Mouse (Mus musculus) forebrain, embryonic 14.5 days (tissue): ENCODE results near the gene Ankrd11. TPM values are rescaled to one million over a fixed set of nuclear protein-coding genes. Genes with fewer than 3 reads are reported as not detected.
"Not testable (repeated sequence)": the region's sequence is repeated elsewhere in the genome, so short reads cannot be mapped to it uniquely, and the experiment has no call there.

Source experiments
- ATAC-seq: fragments of 200-750 bp; cut with Nextera tagmentation; 2 replicates; pipeline ENCODE4 v1.8.0; 2017; ENCODE audit warnings: mild to moderate bottlenecking, moderate library complexity
- DNase-seq: peaks from one replicate; pipeline ENCODE4 v3.0.0-alpha.2; 2015; ENCODE audit warnings: low spot score
- H3K27ac ChIP-seq: fragments of 300-500 bp; sonication (generic); 2 replicates; pipeline ENCODE4 v1.5.1; 2014; ENCODE audit warnings: low read depth, mild to moderate bottlenecking, control low read depth, low read length, moderate library complexity
- H3K27me3 ChIP-seq: fragments of 300-500 bp; sonication (generic); replicated peaks from 2 replicates; pipeline ENCODE4 v1.6.1; 2014; ENCODE audit warnings: low read length, control low read depth, mixed read lengths; ENCODE audit not compliant: control insufficient read depth, insufficient read depth
- H3K36me3 ChIP-seq: fragments of 300-500 bp; sonication (generic); 2 replicates; pipeline ENCODE4 v1.6.1; 2014; ENCODE audit warnings: low read length, control low read depth; ENCODE audit not compliant: control insufficient read depth, insufficient read depth
- H3K4me1 ChIP-seq: fragments of 300-500 bp; sonication (generic); 2 replicates; pipeline ENCODE4 v1.6.1; 2014; ENCODE audit warnings: antibody characterized with exemption, low read length, control low read depth; ENCODE audit not compliant: control insufficient read depth, insufficient read depth
- H3K4me2 ChIP-seq: fragments of 300-500 bp; sonication (generic); 2 replicates; pipeline ENCODE4 v1.6.1; 2014; ENCODE audit warnings: mild to moderate bottlenecking, control low read depth, low read length
- H3K4me3 ChIP-seq: fragments of 300-500 bp; sonication (generic); 2 replicates; pipeline ENCODE4 v1.5.1; 2014; ENCODE audit warnings: low read depth, low read length, control low read depth
- H3K9ac ChIP-seq: fragments of 300-500 bp; sonication (generic); 2 replicates; pipeline ENCODE4 v1.6.1; 2014; ENCODE audit warnings: mild to moderate bottlenecking, low read length, control low read depth, moderate library complexity
- H3K9me3 ChIP-seq: fragments of 300-500 bp; sonication (generic); replicated peaks from 2 replicates; pipeline ENCODE4 v1.6.1; 2016; ENCODE audit warnings: low read length, control low read depth, mixed read lengths; ENCODE audit not compliant: control insufficient read depth
- WGBS: fragments of 180-500 bp; shearing (Covaris S2); extraction: QIAGEN DNeasy Blood & Tissue Kit; methylation state at CpG from one replicate; pipeline ENCODE4 v1.1.7; 2014; 5-methylcytosine and 5-hydroxymethylcytosine counted together
- polyA plus RNA-seq: library from polyadenylated mRNA; unstranded; fragments of >200 nt; fragmentation: Nextera tagmentation; extraction: Ambion mirVana; gene quantifications from 2 replicates; pipeline ENCODE4 v1.2.1, GENCODE M21; 2014

Ankrd11 gene
- polyA plus RNA-seq, 1 experiment from 2014 or later = 32.1 TPM

- Histone ChIP-seq H3K4me2 (no peak overlapping the region), H3K9me3 (no peaks in the 10 kb centered on the region), H3K4me3 (no peak overlapping the region), H3K9ac (no peak overlapping the region), H3K4me1 (peaks cover 8% of the 10 kb centered on the region), H3K27ac (no peak overlapping the region), H3K36me3 (no peaks in the 10 kb centered on the region), H3K27me3 (no peaks in the 10 kb centered on the region)
- ATAC-seq (no peak), DNase-seq (no peak)
- WGBS = 89% methylated on average over 6 of the region's 6 CpGs
Observed at GRCm38 (mm10) chr8:123034171-123034570, 7.9 kb downstream of the Ankrd11 start.

DNA sequence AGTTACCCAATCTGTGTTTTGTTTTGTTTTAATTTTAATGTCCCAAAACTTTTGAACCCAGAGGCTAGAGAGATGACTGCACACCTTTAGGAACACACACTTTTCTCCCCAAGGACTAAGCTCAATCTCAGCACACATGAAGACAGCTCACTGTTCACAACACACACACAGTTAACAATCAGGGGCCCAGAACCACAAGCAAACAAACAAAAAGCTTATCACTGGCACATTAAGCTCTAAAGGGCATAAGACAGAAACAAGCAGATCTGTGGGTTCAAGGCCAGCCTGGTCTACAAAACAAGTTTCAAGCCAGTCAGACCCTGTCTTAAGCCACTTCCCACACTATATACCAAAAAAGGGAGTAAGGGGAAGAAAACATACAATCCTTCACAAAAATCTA is 8.6 kb downstream of the Ankrd11 start:
- DNase-seq (no peak), ATAC-seq (no peak)
- Histone ChIP-seq H3K27ac (no peak overlapping the region), H3K4me2 (no peak overlapping the region), H3K4me1 (peaks cover 2% of the 10 kb centered on the region; the same call in 1 of the 2 replicates), H3K36me3 (no peaks in the 10 kb centered on the region), H3K9ac (no peak overlapping the region), H3K4me3 (no peak overlapping the region), H3K27me3 (no peaks in the 10 kb centered on the region), H3K9me3 (no peaks in the 10 kb centered on the region)

DNA sequence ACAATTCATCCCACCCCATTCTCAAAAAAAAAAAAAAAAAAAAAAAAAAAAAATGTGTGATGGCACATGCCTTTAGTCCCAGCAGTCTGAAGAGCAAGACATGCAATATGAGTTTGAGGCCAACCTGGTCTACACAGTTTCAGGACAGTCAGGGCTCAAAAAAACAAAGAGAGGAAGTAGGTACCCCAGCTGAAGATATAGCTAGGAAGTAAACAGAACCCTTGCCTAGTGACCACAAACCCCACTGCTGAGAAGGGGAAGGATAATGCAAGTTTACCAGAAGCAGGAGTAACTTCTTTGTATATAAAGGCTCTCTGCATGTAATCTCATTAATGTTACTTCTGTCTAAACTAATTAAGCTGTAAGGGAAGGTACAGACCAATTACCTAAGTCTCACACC is 9.3 kb downstream of the Ankrd11 start:
- Histone ChIP-seq H3K4me1 (no peaks in the 10 kb centered on the region; the same call in 1 of the 2 replicates), H3K4me3 (no peak overlapping the region), H3K27me3 (no peaks in the 10 kb centered on the region), H3K36me3 (no peaks in the 10 kb centered on the region), H3K9ac (no peak overlapping the region), H3K9me3 (no peaks in the 10 kb centered on the region), H3K27ac (no peak overlapping the region), H3K4me2 (no peak overlapping the region)
- no peak for ATAC-seq
- DNase-seq = no peak

GRCm38 (mm10) chr8:123031321-123031978 is 10.6 kb downstream of the Ankrd11 start:
- no peak overlapping the region for H3K4me3 ChIP-seq
- no peaks in the 10 kb centered on the region for H3K27me3 ChIP-seq
- H3K9me3 ChIP-seq = no peaks in the 10 kb centered on the region
- no peaks in the 10 kb centered on the region for H3K36me3 ChIP-seq
- ATAC-seq (no peak), DNase-seq (no peak)
- no peaks in the 10 kb centered on the region; the same call in 1 of the 2 replicates for H3K4me1 ChIP-seq
- no peak overlapping the region for H3K4me2 ChIP-seq
- 88% methylated on average over 7 of the region's 7 CpGs for WGBS
- no peak overlapping the region for H3K9ac ChIP-seq
- no peak overlapping the region for H3K27ac ChIP-seq

DNA sequence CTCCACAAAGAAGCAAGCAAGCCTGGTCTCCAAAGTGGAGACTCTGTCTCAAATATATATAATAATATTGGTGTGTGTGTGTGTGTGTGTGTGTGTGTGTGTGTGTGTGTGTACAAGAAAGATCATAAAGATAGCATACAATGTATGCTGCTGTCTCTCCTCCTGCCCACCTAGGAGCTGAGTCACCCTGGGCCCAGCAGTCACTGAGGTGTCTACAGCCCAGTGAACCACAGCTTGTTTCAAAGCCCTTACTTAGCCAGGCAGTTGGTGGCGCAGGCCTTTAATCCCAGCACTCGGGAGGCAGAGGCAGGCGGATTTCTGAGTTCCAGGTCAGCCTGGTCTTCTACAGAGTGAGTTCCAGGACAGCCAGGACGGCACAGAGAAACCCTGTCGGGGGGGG is 12.0 kb downstream of the Ankrd11 start:
- DNase-seq, H3K36me3 ChIP-seq, H3K9me3 ChIP-seq, H3K4me3 ChIP-seq, ATAC-seq, H3K9ac ChIP-seq, H3K27ac ChIP-seq, H3K4me2 ChIP-seq, H3K27me3 ChIP-seq, H3K4me1 ChIP-seq: not testable (repeated sequence)
- 88% methylated on average over 4 of the region's 5 CpGs for WGBS

- Histone ChIP-seq H3K9me3 (no peaks in the 10 kb centered on the region), H3K27ac (no peak overlapping the region), H3K4me2 (no peak overlapping the region), H3K4me3 (no peak overlapping the region), H3K9ac (no peak overlapping the region), H3K4me1 (no peaks in the 10 kb centered on the region; the same call in 1 of the 2 replicates), H3K27me3 (no peaks in the 10 kb centered on the region), H3K36me3 (no peaks in the 10 kb centered on the region)
- DNase-seq = no peak
- no peak for ATAC-seq
- 92% methylated on average over 8 of the region's 8 CpGs for WGBS
Observed at GRCm38 (mm10) chr8:123027786-123028185, 14.3 kb downstream of the Ankrd11 start.

GRCm38 (mm10) chr8:123025951-123026351 is 16.1 kb downstream of the Ankrd11 start:
- ATAC-seq (no peak), DNase-seq (no peak)
- Histone ChIP-seq H3K9ac (no peak overlapping the region), H3K4me3 (no peak overlapping the region), H3K36me3 (no peaks in the 10 kb centered on the region), H3K27me3 (no peaks in the 10 kb centered on the region), H3K4me1 (no peaks in the 10 kb centered on the region; the same call in 1 of the 2 replicates), H3K4me2 (no peak overlapping the region), H3K9me3 (no peaks in the 10 kb centered on the region), H3K27ac (no peak overlapping the region)
- 88% methylated on average over 3 of the region's 3 CpGs for WGBS

- Histone ChIP-seq H3K36me3 (no peaks in the 10 kb centered on the region), H3K4me2 (no peak overlapping the region), H3K27ac (no peak overlapping the region), H3K4me3 (no peak overlapping the region), H3K9ac (no peak overlapping the region), H3K9me3 (no peaks in the 10 kb centered on the region), H3K4me1 (no peaks in the 10 kb centered on the region; the same call in 1 of the 2 replicates), H3K27me3 (no peaks in the 10 kb centered on the region)
- 99% methylated on average over 2 of the region's 2 CpGs for WGBS
- ATAC-seq (no peak), DNase-seq (no peak)
Observed at GRCm38 (mm10) chr8:123024226-123024625, 17.9 kb downstream of the Ankrd11 start.

GRCm38 (mm10) chr8:123022727-123023126 is 19.4 kb downstream of the Ankrd11 start:
- DNase-seq (no peak), ATAC-seq (no peak)
- Histone ChIP-seq H3K4me1 (peaks cover 3% of the 10 kb centered on the region), H3K9ac (no peak overlapping the region), H3K27ac (no peak overlapping the region), H3K9me3 (no peaks in the 10 kb centered on the region), H3K4me2 (no peak overlapping the region), H3K36me3 (no peaks in the 10 kb centered on the region), H3K4me3 (no peak overlapping the region), H3K27me3 (no peaks in the 10 kb centered on the region)
- WGBS = 85% methylated on average over 3 of the region's 3 CpGs
